Mouse (Mus musculus) midbrain, postnatal 0 days (tissue): ENCODE measurements around the gene Adamts14. TPM values are rescaled to one million over a fixed set of nuclear protein-coding genes. Genes with fewer than 3 reads are reported as not detected.

Experiments
- ATAC-seq: fragments of 200-750 bp; cut with Nextera tagmentation; 2 replicates; pipeline ENCODE4 v1.8.0; 2017; ENCODE audit warnings: moderate number of reproducible peaks, mild to moderate bottlenecking, moderate TSS enrichment, moderate library complexity; ENCODE audit not compliant: low FRiP score
- DNase-seq: peaks from one replicate; pipeline ENCODE4 v3.0.0-alpha.2; 2015; ENCODE audit warnings: low spot score
- H3K27ac ChIP-seq: fragments of 300-500 bp; sonication (generic); 2 replicates; pipeline ENCODE4 v1.5.1; 2014; ENCODE audit warnings: low read depth, mild to moderate bottlenecking, low read length, mixed read lengths
- H3K27me3 ChIP-seq: fragments of 300-500 bp; sonication (generic); 2 replicates; pipeline ENCODE4 v1.6.1; 2014; ENCODE audit warnings: low read length, control low read depth, mixed read lengths; ENCODE audit not compliant: insufficient read depth
- H3K36me3 ChIP-seq: fragments of 300-500 bp; sonication (generic); 2 replicates; pipeline ENCODE4 v1.6.1; 2014; ENCODE audit warnings: low read length, control low read depth, mixed read lengths; ENCODE audit not compliant: insufficient read depth
- H3K4me1 ChIP-seq: fragments of 300-500 bp; sonication (generic); 2 replicates; pipeline ENCODE4 v1.6.1; 2014; ENCODE audit warnings: mild to moderate bottlenecking, control low read depth, antibody characterized with exemption, low read length, mixed read lengths; ENCODE audit not compliant: insufficient read depth
- H3K4me2 ChIP-seq: fragments of 300-500 bp; sonication (generic); 2 replicates; pipeline ENCODE4 v1.6.1; 2014; ENCODE audit warnings: low read depth, mild to moderate bottlenecking, low read length, mixed read lengths; ENCODE audit not compliant: poor library complexity, severe bottlenecking
- H3K4me3 ChIP-seq: fragments of 300-500 bp; sonication (generic); 2 replicates; pipeline ENCODE4 v1.5.1; 2014; ENCODE audit warnings: low read depth, mild to moderate bottlenecking, low read length, moderate library complexity
- H3K9ac ChIP-seq: fragments of 300-500 bp; sonication (generic); replicated peaks from 2 replicates; pipeline ENCODE4 v1.6.1; 2014; ENCODE audit warnings: mild to moderate bottlenecking, low read length, moderate library complexity, mixed read lengths; ENCODE audit not compliant: poor library complexity, severe bottlenecking
- H3K9me3 ChIP-seq: fragments of 300-500 bp; sonication (generic); 2 replicates; pipeline ENCODE4 v1.6.1; 2016; ENCODE audit warnings: low read length, control low read depth
- CTCF ChIP-seq: IDR thresholded peaks from 2 replicates; pipeline ENCODE4 v1.5.1; 2016; ENCODE audit warnings: antibody characterized with exemption, mild to moderate bottlenecking
- WGBS: fragments of 180-500 bp; shearing (Covaris S2); extraction: QIAGEN DNeasy Blood & Tissue Kit; methylation state at CpG from one replicate; pipeline ENCODE4 v1.1.7; 2014; 5-methylcytosine and 5-hydroxymethylcytosine counted together
- polyA plus RNA-seq: library from polyadenylated mRNA; unstranded; fragments of >200 nt; fragmentation: Nextera tagmentation; extraction: Ambion mirVana; gene quantifications from 2 replicates; pipeline ENCODE4 v1.2.1, GENCODE M21; 2015
- total RNA-seq: library from RNA; depleted of rRNA; stranded (reverse); fragments of >200 nt; gene quantifications from 2 replicates; pipeline ENCODE4 v1.2.3, GENCODE M21; 2014

Gene Adamts14
- total and polyA plus RNA-seq, 2 experiments from 2014 or later: 0.27 to 1.1 TPM

- Histone ChIP-seq H3K36me3 (no peaks in the 10 kb centered on the region), H3K27ac (no peak overlapping the region), H3K4me3 (no peak overlapping the region), H3K9ac (no peak overlapping the region), H3K4me2 (no peak overlapping the region), H3K9me3 (0 out of 2 replicates have a peak, but pooled peaks cover 2% of the 10 kb centered on the region), H3K27me3 (no peaks in the 10 kb centered on the region), H3K4me1 (no peaks in the 10 kb centered on the region)
- no peak for DNase-seq
- no peak for TF ChIP-seq CTCF
- whole genome bisulfite sequencing: 93% methylated on average over 9 of the region's 9 CpGs
- no peak for ATAC-seq
Measured at GRCm38 (mm10) chr10:61256665-61257064, 16.6 kb downstream of the Adamts14 start.

GRCm38 (mm10) chr10:61255190-61255589, 18.0 kb downstream of the Adamts14 start:
- no peak overlapping the region for H3K4me2 ChIP-seq
- no peak for TF ChIP-seq CTCF
- H3K9ac ChIP-seq: no peak overlapping the region
- no peak overlapping the region for H3K4me3 ChIP-seq
- no peaks in the 10 kb centered on the region for H3K4me1 ChIP-seq
- H3K36me3 ChIP-seq: no peaks in the 10 kb centered on the region
- 82% methylated on average over 8 of the region's 8 CpGs for WGBS
- peak; percentile 26 for DNase-seq
- ATAC-seq: no peak
- 0 out of 2 replicates have a peak, but pooled peaks cover 2% of the 10 kb centered on the region for H3K9me3 ChIP-seq
- H3K27ac ChIP-seq: no peak overlapping the region
- H3K27me3 ChIP-seq: no peaks in the 10 kb centered on the region

- Histone ChIP-seq H3K36me3 (no peaks in the 10 kb centered on the region), H3K9me3 (0 out of 2 replicates have a peak, but pooled peaks cover 2% of the 10 kb centered on the region), H3K4me2 (no peak overlapping the region), H3K27me3 (no peaks in the 10 kb centered on the region), H3K27ac (no peak overlapping the region), H3K4me1 (no peaks in the 10 kb centered on the region), H3K4me3 (no peak overlapping the region), H3K9ac (no peak overlapping the region)
- no peak for TF ChIP-seq CTCF
- DNase-seq (peak; percentile 68), ATAC-seq (no peak)
- 62% methylated on average over 6 of the region's 6 CpGs for WGBS
Measured at GRCm38 (mm10) chr10:61254761-61255160, 18.5 kb downstream of the Adamts14 start.

GRCm38 (mm10) chr10:61249951-61250350, 23.3 kb downstream of the Adamts14 start:
- no peak for TF ChIP-seq CTCF
- 0 out of 2 replicates have a peak, but pooled peaks cover 2% of the 10 kb centered on the region for H3K9me3 ChIP-seq
- H3K4me2 ChIP-seq: no peak overlapping the region
- no peak overlapping the region for H3K27ac ChIP-seq
- no peak overlapping the region for H3K9ac ChIP-seq
- no peaks in the 10 kb centered on the region for H3K27me3 ChIP-seq
- ATAC-seq: no peak
- no peak for DNase-seq
- WGBS: 47% methylated on average over 2 of the region's 2 CpGs
- H3K36me3 ChIP-seq: no peaks in the 10 kb centered on the region
- no peaks in the 10 kb centered on the region for H3K4me1 ChIP-seq
- no peak overlapping the region for H3K4me3 ChIP-seq

- WGBS: 92% methylated on average over 13 of the region's 13 CpGs
- ATAC-seq (no peak), DNase-seq (no peak)
- no peak for TF ChIP-seq CTCF
- no peak overlapping the region for H3K4me2 ChIP-seq
- H3K9ac ChIP-seq: no peak overlapping the region
- H3K27ac ChIP-seq: no peak overlapping the region
- no peaks in the 10 kb centered on the region for H3K36me3 ChIP-seq
- H3K4me3 ChIP-seq: no peak overlapping the region
- no peaks in the 10 kb centered on the region for H3K27me3 ChIP-seq
- H3K9me3 ChIP-seq: 0 out of 2 replicates have a peak, but pooled peaks cover 2% of the 10 kb centered on the region
- H3K4me1 ChIP-seq: no peaks in the 10 kb centered on the region
Measured at GRCm38 (mm10) chr10:61248596-61249114, 24.6 kb downstream of the Adamts14 start.

GRCm38 (mm10) chr10:61246288-61246687, 26.9 kb downstream of the Adamts14 start:
- H3K4me2 ChIP-seq: no peak overlapping the region
- no peak overlapping the region for H3K4me3 ChIP-seq
- no peak for DNase-seq
- H3K9me3 ChIP-seq: no peaks in the 10 kb centered on the region
- no peak overlapping the region for H3K27ac ChIP-seq
- TF ChIP-seq CTCF: no peak
- no peaks in the 10 kb centered on the region for H3K27me3 ChIP-seq
- H3K4me1 ChIP-seq: no peaks in the 10 kb centered on the region
- ATAC-seq: no peak
- H3K9ac ChIP-seq: no peak overlapping the region
- no peaks in the 10 kb centered on the region for H3K36me3 ChIP-seq
- 92% methylated on average over 6 of the region's 6 CpGs for WGBS
